Mouse (Mus musculus): ENCODE measurements at regions not wholly inside any gene's neighbourhood (a gene's known extent, or its start where the extent isn't known, plus 50 kb on each side); places are given as distances from the start of the nearest gene placed in this dataset.

- Histone ChIP-seq H3K4me2 (ENCODE audit: insufficient read depth, low read depth, poor library complexity, severe bottlenecking) (no peak overlapping the region), H3K4me1 (ENCODE audit: control insufficient read depth in 1 of 2, insufficient read depth in 2 of 2) (peaks cover 3 to 5% of the 10 kb centered on the region in 2 experiments)
These were observed 101.7 kb upstream of the Tbl1xr1 start for GRCm38 (mm10) chr3:21974766-21975165.

GRCm38 (mm10) chr3:21977775-21978174 is 98.7 kb upstream of the Tbl1xr1 start:
- peaks cover 0 to 5% of the 10 kb centered on the region in 2 experiments; a peak in 3 of 4 replicates for H3K4me1 ChIP-seq (ENCODE audit: control insufficient read depth in 1 of 2, insufficient read depth in 2 of 2)
- H3K9ac ChIP-seq (ENCODE audit: insufficient read depth, low read depth) = no peak overlapping the region
- dilution Hi-C loops (cut with MboI; ENCODE audit: extremely low pct_ligation_motif_present, extremely low pct_unique_long_range_greater_than_20kb, low sequenced_read_pairs) (no loop called here), in situ Hi-C loops (cut with MboI; ENCODE audit: low pct_ligation_motif_present, low pct_unique_long_range_greater_than_20kb, low sequenced_read_pairs) (no loop called here)
- no peak overlapping the region for H3K27ac ChIP-seq (ENCODE audit: insufficient read depth, low read depth)
- H3K9me3 ChIP-seq (replicated peaks; ENCODE audit: low read length) = peaks cover 7% of the 10 kb centered on the region
- no peaks in the 10 kb centered on the region for H3K27me3 ChIP-seq (replicated peaks)
- H3K4me2 ChIP-seq (ENCODE audit: insufficient read depth, low read depth, poor library complexity, severe bottlenecking) = no peak overlapping the region
- H3K4me3 ChIP-seq (replicated peaks in 1 of 3; ENCODE audit: low read depth in 2 of 3, low read length in 2 of 3, poor library complexity in 1 of 3) = no peak overlapping the region
- TF ChIP-seq POLR2AphosphoS2 (IDR thresholded peaks at IDR 0.05; ENCODE audit: low read depth, low read length) = no peak
- TF ChIP-seq MAZ (IDR thresholded peaks at IDR 0.05; ENCODE audit: low read depth, low read length) = no peak
- no peak for TF ChIP-seq CHD2 (IDR thresholded peaks at IDR 0.05; ENCODE audit: low read length)
- TF ChIP-seq JUN (IDR thresholded peaks at IDR 0.05; ENCODE audit: insufficient read depth, low read depth, low read length) = no peak
- no peak for TF ChIP-seq TCF12 (IDR thresholded peaks at IDR 0.05; ENCODE audit: low read depth, low read length)
- no peak for TF ChIP-seq ELF1 (IDR thresholded peaks at IDR 0.05; ENCODE audit: low read depth, low read length)
- TF ChIP-seq IRF4 (IDR thresholded peaks at IDR 0.05; ENCODE audit: low read depth, low read length) = no peak
- no peak for TF ChIP-seq GABPA (IDR thresholded peaks at IDR 0.05; ENCODE audit: insufficient replicate concordance, low read depth, low read length)
- no peak for TF ChIP-seq KAT2A (IDR thresholded peaks at IDR 0.05; ENCODE audit: insufficient replicate concordance, low read length)
- TF ChIP-seq CTCF (conservative IDR thresholded peaks at IDR 0.05 in 1 of 2, IDR thresholded peaks at IDR 0.05 in 1 of 2; ENCODE audit: low read depth in 2 of 2, low read length in 2 of 2) = no peak
- no peak for TF ChIP-seq ZNF384 (IDR thresholded peaks at IDR 0.05; ENCODE audit: low read depth, low read length)
- TF ChIP-seq RCOR1 (conservative IDR thresholded peaks at IDR 0.05; ENCODE audit: low read depth, low read length) = no peak
- no peak for TF ChIP-seq TBP (conservative IDR thresholded peaks at IDR 0.05; ENCODE audit: low read depth, low read length)
- H3K79me2 ChIP-seq (replicated peaks; ENCODE audit: control insufficient read depth, extremely low read depth, insufficient read depth, poor library complexity, severe bottlenecking) = no peaks in the 10 kb centered on the region
- H3K36me3 ChIP-seq (replicated peaks in 1 of 2; ENCODE audit: control insufficient read depth in 1 of 2, insufficient read depth in 1 of 2, low read length in 1 of 2) = peaks cover 0 to 2% of the 10 kb centered on the region in 2 experiments
- no peak for DNase-seq (ENCODE audit: extremely low read depth)

More at GRCm38 (mm10) chr3:21974766-21975165, 101.7 kb upstream of the Tbl1xr1 start:
- in situ Hi-C loops (cut with MboI; ENCODE audit: low pct_ligation_motif_present, low pct_unique_long_range_greater_than_20kb, low sequenced_read_pairs) (no loop called here), dilution Hi-C loops (cut with MboI; ENCODE audit: extremely low pct_ligation_motif_present, extremely low pct_unique_long_range_greater_than_20kb, low sequenced_read_pairs) (no loop called here)
- Histone ChIP-seq H3K9me3 (replicated peaks; ENCODE audit: low read length) (no peaks in the 10 kb centered on the region), H3K4me3 (replicated peaks in 1 of 3; ENCODE audit: low read depth in 2 of 3, low read length in 2 of 3, poor library complexity in 1 of 3) (no peak overlapping the region), H3K27me3 (replicated peaks) (no peaks in the 10 kb centered on the region), H3K27ac (ENCODE audit: insufficient read depth, low read depth) (no peak overlapping the region), H3K9ac (ENCODE audit: insufficient read depth, low read depth) (no peak overlapping the region), H3K36me3 (replicated peaks in 1 of 2; ENCODE audit: control insufficient read depth in 1 of 2, insufficient read depth in 1 of 2, low read length in 1 of 2) (no peaks in the 10 kb centered on the region), H3K79me2 (replicated peaks; ENCODE audit: control insufficient read depth, extremely low read depth, insufficient read depth, poor library complexity, severe bottlenecking) (no peaks in the 10 kb centered on the region)
- TF ChIP-seq ELF1 (IDR thresholded peaks at IDR 0.05; ENCODE audit: low read depth, low read length) (no peak), EP300 (IDR thresholded peaks at IDR 0.05; ENCODE audit: low read length) (no peak), MYC (IDR thresholded peaks at IDR 0.05; ENCODE audit: low read depth, low read length) (no peak), UBTF (IDR thresholded peaks at IDR 0.05; ENCODE audit: low read depth, low read length) (no peak), ETS1 (conservative IDR thresholded peaks at IDR 0.05; ENCODE audit: low read depth, low read length) (no peak), TCF12 (IDR thresholded peaks at IDR 0.05; ENCODE audit: low read depth, low read length) (no peak), GABPA (IDR thresholded peaks at IDR 0.05; ENCODE audit: insufficient replicate concordance, low read depth, low read length) (no peak), ZMIZ1 (IDR thresholded peaks at IDR 0.05; ENCODE audit: low read depth, low read length) (no peak), TBP (conservative IDR thresholded peaks at IDR 0.05; ENCODE audit: low read depth, low read length) (no peak), HCFC1 (IDR thresholded peaks at IDR 0.05; ENCODE audit: low read depth, low read length) (no peak), PAX5 (IDR thresholded peaks at IDR 0.05; ENCODE audit: low read length) (no peak), USF1 (IDR thresholded peaks at IDR 0.05; ENCODE audit: low read depth, low read length) (no peak)
- no peak for DNase-seq (ENCODE audit: extremely low read depth)

Measured in CH12.LX (cell line).